Mouse (Mus musculus): ENCODE measurements around the gene Thada. TPM values are rescaled to one million over a fixed set of nuclear protein-coding genes. Genes with fewer than 3 reads are reported as not detected.

Thada gene
- polyA plus RNA-seq, 1 experiment from 2014 or later: 15.8 TPM

GRCm38 (mm10) chr17:84359810-84360209 lies 106.2 kb downstream of the Thada start:
- Histone ChIP-seq H3K9ac (ENCODE audit: low read depth, low read length) (no peak overlapping the region), H3K9me3 (ENCODE audit: control insufficient read depth, low read length) (no peaks in the 10 kb centered on the region), H3K27me3 (ENCODE audit: control insufficient read depth, insufficient read depth, low read length) (no peaks in the 10 kb centered on the region), H3K4me3 (ENCODE audit: low read length) (no peak overlapping the region), H3K4me1 (ENCODE audit: control insufficient read depth, insufficient read depth, low read length) (peaks cover 21% of the 10 kb centered on the region), H3K4me2 (replicated peaks; ENCODE audit: low read depth, low read length) (no peak overlapping the region), H3K27ac (ENCODE audit: low read depth, low read length) (peak overlapping the region; percentile 17; the same call in 1 of the 2 replicates), H3K36me3 (ENCODE audit: control insufficient read depth, insufficient read depth, low read length) (no peaks in the 10 kb centered on the region; the same call in 1 of the 2 replicates)
- no peak for ATAC-seq (ENCODE audit: low FRiP score, low TSS enrichment)
- 46% methylated on average over 7 of the region's 7 CpGs for WGBS

DNA sequence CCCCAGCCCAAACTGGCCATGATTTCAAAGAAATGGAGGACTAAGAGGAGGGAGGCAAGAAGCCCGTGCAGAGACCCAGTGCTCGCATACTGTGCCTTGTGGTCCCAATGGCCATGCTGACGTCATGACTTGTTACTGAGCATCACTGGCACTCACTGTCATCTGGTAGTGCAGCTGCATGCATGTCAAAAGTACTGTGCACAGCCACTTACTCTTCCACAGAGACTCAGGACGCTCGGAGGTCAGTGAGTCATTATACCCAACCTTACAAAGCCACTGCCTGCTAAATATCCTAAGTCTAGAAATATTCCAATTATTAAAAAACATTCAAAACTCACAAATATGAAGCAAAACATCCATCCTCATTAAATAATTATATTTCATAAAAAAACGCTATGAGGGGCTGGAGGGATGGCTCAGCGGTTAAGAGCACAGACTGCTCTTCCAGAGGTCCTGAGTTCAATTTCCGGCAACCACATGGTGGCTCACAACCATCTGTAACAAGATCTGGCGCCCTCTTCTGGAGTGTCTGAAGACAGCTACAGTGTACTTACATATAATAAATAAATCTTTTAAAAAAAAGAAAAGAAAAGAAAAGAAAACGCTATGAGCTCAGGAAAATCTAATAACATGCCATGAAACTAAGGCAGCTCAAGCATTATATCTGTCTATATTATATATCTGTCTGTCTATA lies 106.9 kb downstream of the Thada start:
- Histone ChIP-seq H3K4me2 (replicated peaks; ENCODE audit: low read depth, low read length) (no peak overlapping the region), H3K36me3 (ENCODE audit: control insufficient read depth, insufficient read depth, low read length) (no peaks in the 10 kb centered on the region; the same call in 1 of the 2 replicates), H3K9me3 (ENCODE audit: control insufficient read depth, low read length) (no peaks in the 10 kb centered on the region), H3K4me3 (ENCODE audit: low read length) (no peak overlapping the region), H3K27ac (ENCODE audit: low read depth, low read length) (no peak overlapping the region), H3K27me3 (ENCODE audit: control insufficient read depth, insufficient read depth, low read length) (no peaks in the 10 kb centered on the region), H3K4me1 (ENCODE audit: control insufficient read depth, insufficient read depth, low read length) (peaks cover 14% of the 10 kb centered on the region; the same call in 1 of the 2 replicates), H3K9ac (ENCODE audit: low read depth, low read length) (no peak overlapping the region)
- no peak for ATAC-seq (ENCODE audit: low FRiP score, low TSS enrichment)
- 91% methylated on average over 10 of the region's 10 CpGs for WGBS

- no peak overlapping the region for H3K4me2 ChIP-seq (replicated peaks; ENCODE audit: low read depth, low read length)
- H3K36me3 ChIP-seq (ENCODE audit: control insufficient read depth, insufficient read depth, low read length): no peaks in the 10 kb centered on the region; the same call in 1 of the 2 replicates
- H3K27me3 ChIP-seq (ENCODE audit: control insufficient read depth, insufficient read depth, low read length): no peaks in the 10 kb centered on the region
- no peak for ATAC-seq (ENCODE audit: low FRiP score, low TSS enrichment)
- no peak overlapping the region for H3K4me3 ChIP-seq (ENCODE audit: low read length)
- no peaks in the 10 kb centered on the region for H3K9me3 ChIP-seq (ENCODE audit: control insufficient read depth, low read length)
- no peak overlapping the region for H3K9ac ChIP-seq (ENCODE audit: low read depth, low read length)
- 95% methylated on average over 8 of the region's 8 CpGs for WGBS
- no peak overlapping the region for H3K27ac ChIP-seq (ENCODE audit: low read depth, low read length)
- H3K4me1 ChIP-seq (ENCODE audit: control insufficient read depth, insufficient read depth, low read length): 0 out of 2 replicates have a peak, but pooled peaks cover under 1% of the 10 kb centered on the region
These were observed 108.2 kb downstream of the Thada start for GRCm38 (mm10) chr17:84357776-84358175.

DNA sequence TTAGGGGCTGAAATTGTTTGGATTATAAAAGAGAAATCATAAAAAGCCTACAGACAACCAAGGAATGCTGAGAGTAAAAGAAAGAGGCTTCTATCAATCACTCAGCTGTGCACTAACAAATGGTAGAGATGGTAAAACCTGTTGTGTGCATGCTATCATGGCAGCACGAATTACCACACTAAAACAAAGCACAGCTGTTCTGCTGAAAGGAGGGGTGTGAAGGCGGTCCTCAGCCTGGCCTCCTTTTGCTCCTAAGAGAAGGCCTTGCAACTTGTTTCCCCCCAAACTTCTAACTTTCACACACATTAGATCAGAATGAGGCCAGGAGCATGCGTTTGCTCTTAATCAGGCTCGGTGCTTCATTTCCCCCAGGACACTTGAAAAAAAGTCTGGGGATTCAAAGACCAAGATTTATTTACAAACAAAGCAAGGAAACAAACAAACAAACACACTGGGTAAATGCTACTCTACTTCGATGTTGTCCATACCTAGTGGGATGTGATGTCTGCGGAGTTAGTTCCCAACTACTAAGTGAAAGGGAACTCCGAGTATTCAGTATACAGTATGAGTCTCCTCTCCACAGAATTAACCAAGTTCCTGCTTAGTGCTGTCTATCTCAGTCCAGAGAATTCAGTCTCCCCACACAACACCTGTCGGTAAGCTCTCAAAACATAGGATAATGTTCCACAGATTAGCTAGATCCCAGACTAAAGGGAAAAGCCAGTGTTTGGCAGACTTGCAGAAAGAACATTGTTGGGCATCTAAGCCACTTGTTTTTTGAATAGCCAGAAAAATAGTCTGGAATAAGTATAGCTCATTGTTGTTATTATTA lies 109.7 kb downstream of the Thada start:
- H3K4me2 ChIP-seq (replicated peaks; ENCODE audit: low read depth, low read length): no peak overlapping the region
- 69% methylated on average over 8 of the region's 8 CpGs for WGBS
- no peak for ATAC-seq (ENCODE audit: low FRiP score, low TSS enrichment)

GRCm38 (mm10) chr17:84355006-84355405 lies 111.0 kb downstream of the Thada start:
- H3K9ac ChIP-seq (ENCODE audit: low read depth, low read length): no peak overlapping the region
- no peak overlapping the region for H3K27ac ChIP-seq (ENCODE audit: low read depth, low read length)
- H3K4me2 ChIP-seq (replicated peaks; ENCODE audit: low read depth, low read length): no peak overlapping the region
- H3K4me3 ChIP-seq (ENCODE audit: low read length): no peak overlapping the region
- H3K9me3 ChIP-seq (ENCODE audit: control insufficient read depth, low read length): no peaks in the 10 kb centered on the region
- H3K4me1 ChIP-seq (ENCODE audit: control insufficient read depth, insufficient read depth, low read length): no peaks in the 10 kb centered on the region
- H3K36me3 ChIP-seq (ENCODE audit: control insufficient read depth, insufficient read depth, low read length): no peaks in the 10 kb centered on the region
- no peak for ATAC-seq (ENCODE audit: low FRiP score, low TSS enrichment)
- 94% methylated on average over 3 of the region's 3 CpGs for WGBS
- H3K27me3 ChIP-seq (ENCODE audit: control insufficient read depth, insufficient read depth, low read length): no peaks in the 10 kb centered on the region

More for the DNA sequence above, 109.7 kb downstream of the Thada start:
- Histone ChIP-seq H3K4me3 (ENCODE audit: low read length) (no peak overlapping the region), H3K36me3 (ENCODE audit: control insufficient read depth, insufficient read depth, low read length) (no peaks in the 10 kb centered on the region; the same call in 1 of the 2 replicates), H3K9ac (ENCODE audit: low read depth, low read length) (no peak overlapping the region), H3K9me3 (ENCODE audit: control insufficient read depth, low read length) (no peaks in the 10 kb centered on the region), H3K4me1 (ENCODE audit: control insufficient read depth, insufficient read depth, low read length) (no peaks in the 10 kb centered on the region), H3K27ac (ENCODE audit: low read depth, low read length) (no peak overlapping the region), H3K27me3 (ENCODE audit: control insufficient read depth, insufficient read depth, low read length) (no peaks in the 10 kb centered on the region)

GRCm38 (mm10) chr17:84353902-84354311 lies 112.1 kb downstream of the Thada start:
- Histone ChIP-seq H3K9ac (ENCODE audit: low read depth, low read length) (no peak overlapping the region), H3K9me3 (ENCODE audit: control insufficient read depth, low read length) (no peaks in the 10 kb centered on the region), H3K4me1 (ENCODE audit: control insufficient read depth, insufficient read depth, low read length) (no peaks in the 10 kb centered on the region), H3K4me3 (ENCODE audit: low read length) (no peak overlapping the region), H3K4me2 (replicated peaks; ENCODE audit: low read depth, low read length) (no peak overlapping the region), H3K27me3 (ENCODE audit: control insufficient read depth, insufficient read depth, low read length) (no peaks in the 10 kb centered on the region), H3K27ac (ENCODE audit: low read depth, low read length) (no peak overlapping the region), H3K36me3 (ENCODE audit: control insufficient read depth, insufficient read depth, low read length) (no peaks in the 10 kb centered on the region; the same call in 1 of the 2 replicates)
- WGBS: 86% methylated on average over 5 of the region's 5 CpGs
- no peak for ATAC-seq (ENCODE audit: low FRiP score, low TSS enrichment)

DNA sequence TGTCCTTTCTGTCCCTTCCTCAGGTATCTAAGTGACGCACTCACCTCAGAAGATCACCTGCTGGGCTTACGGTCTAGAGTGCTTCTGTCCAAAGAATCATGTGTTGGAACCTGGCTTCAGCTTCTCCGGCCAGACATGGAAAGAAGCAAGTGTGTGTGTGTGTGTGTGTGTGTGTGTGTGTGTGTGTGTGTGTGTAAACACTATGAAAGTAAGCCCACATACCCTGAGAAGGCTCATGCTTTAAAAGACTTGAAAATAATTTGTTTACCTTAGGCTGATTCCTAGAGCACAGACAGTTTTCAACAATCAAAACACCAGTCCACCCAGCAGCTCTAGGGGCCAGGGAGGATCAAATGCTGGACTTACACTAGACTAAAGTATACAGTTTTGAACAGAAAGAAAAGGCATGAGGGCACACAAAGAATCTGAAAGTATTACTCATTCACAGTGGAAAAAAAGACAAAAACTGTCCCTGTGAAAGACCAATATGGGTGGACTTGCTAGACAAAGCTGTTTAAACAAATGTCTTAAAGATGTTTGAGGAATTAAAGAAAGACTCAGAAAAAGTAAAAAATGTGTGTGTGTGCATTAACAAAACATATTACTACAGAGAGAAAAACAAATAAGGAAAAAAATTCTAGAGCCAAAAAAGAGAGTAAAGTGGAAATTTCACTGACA lies 112.6 kb downstream of the Thada start:
- no peaks in the 10 kb centered on the region; the same call in 1 of the 2 replicates for H3K36me3 ChIP-seq (ENCODE audit: control insufficient read depth, insufficient read depth, low read length)
- no peaks in the 10 kb centered on the region for H3K9me3 ChIP-seq (ENCODE audit: control insufficient read depth, low read length)
- 97% methylated on average over 3 of the region's 3 CpGs for WGBS
- no peak for ATAC-seq (ENCODE audit: low FRiP score, low TSS enrichment)
- H3K4me3 ChIP-seq (ENCODE audit: low read length): no peak overlapping the region
- no peaks in the 10 kb centered on the region for H3K27me3 ChIP-seq (ENCODE audit: control insufficient read depth, insufficient read depth, low read length)
- no peak overlapping the region for H3K4me2 ChIP-seq (replicated peaks; ENCODE audit: low read depth, low read length)
- H3K27ac ChIP-seq (ENCODE audit: low read depth, low read length): no peak overlapping the region
- H3K9ac ChIP-seq (ENCODE audit: low read depth, low read length): no peak overlapping the region
- no peaks in the 10 kb centered on the region for H3K4me1 ChIP-seq (ENCODE audit: control insufficient read depth, insufficient read depth, low read length)

- 91% methylated on average over 3 of the region's 3 CpGs for WGBS
- no peak for ATAC-seq (ENCODE audit: low FRiP score, low TSS enrichment)
- H3K9ac ChIP-seq (ENCODE audit: low read depth, low read length): no peak overlapping the region
- H3K9me3 ChIP-seq (ENCODE audit: control insufficient read depth, low read length): no peaks in the 10 kb centered on the region
- H3K27me3 ChIP-seq (ENCODE audit: control insufficient read depth, insufficient read depth, low read length): no peaks in the 10 kb centered on the region
- H3K4me2 ChIP-seq (replicated peaks; ENCODE audit: low read depth, low read length): no peak overlapping the region
- no peak overlapping the region for H3K4me3 ChIP-seq (ENCODE audit: low read length)
- H3K4me1 ChIP-seq (ENCODE audit: control insufficient read depth, insufficient read depth, low read length): no peaks in the 10 kb centered on the region
- H3K27ac ChIP-seq (ENCODE audit: low read depth, low read length): no peak overlapping the region
- H3K36me3 ChIP-seq (ENCODE audit: control insufficient read depth, insufficient read depth, low read length): no peaks in the 10 kb centered on the region; the same call in 1 of the 2 replicates
These were observed 113.2 kb downstream of the Thada start for GRCm38 (mm10) chr17:84352790-84353154.
